ENCODE assay signal across 8 mouse cellular contexts in the genomic region with DNA sequence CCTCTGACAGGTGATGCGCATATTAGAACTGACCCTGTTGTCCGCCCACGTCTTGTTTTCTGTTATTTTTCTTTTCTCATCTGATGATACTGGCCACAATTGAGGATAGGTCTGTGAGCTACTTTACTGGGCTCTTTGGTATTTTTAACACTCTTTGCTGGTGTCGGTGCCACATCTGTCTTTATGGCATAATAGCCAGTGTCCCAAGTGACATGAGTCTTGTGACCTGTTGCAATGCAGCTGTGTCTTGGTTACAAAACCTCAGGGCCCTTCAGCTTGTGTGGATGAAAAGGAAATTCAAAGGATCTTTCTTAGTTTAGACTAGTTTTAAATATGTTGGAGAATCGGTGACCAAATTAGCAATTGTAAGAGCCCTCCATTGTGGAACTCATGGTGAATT. TPM values are rescaled to one million over a fixed set of nuclear protein-coding genes. Genes with fewer than 3 reads are reported as not detected.
A peak's percentile ranks its signal among the peaks of the same experiment; 100 is the strongest.
DNase-seq lines count a peak whose midpoint lies in the region; ATAC-seq and TF ChIP-seq lines count a peak whose summit lies in the region.

No protein-coding gene starts in this region.

- H3K4me2 ChIP-seq in hindbrain, postnatal 0 days (ENCODE audit: low read depth, low read length) = peak overlapping the region; percentile 88
- peak overlapping the region; percentile 93 for H3K4me2 ChIP-seq in midbrain, embryonic 16.5 days (ENCODE audit: low read length)

- no peaks in the 10 kb centered on the region for H3K27me3 ChIP-seq in kidney, adult 2 months (replicated peaks; ENCODE audit: control insufficient read depth, insufficient read depth, low read length)
- no peaks in the 10 kb centered on the region for H3K27me3 ChIP-seq in hindbrain, postnatal 0 days (ENCODE audit: insufficient read depth, low read length)
- H3K27me3 ChIP-seq in midbrain, embryonic 16.5 days (ENCODE audit: control insufficient read depth, insufficient read depth, low read depth, low read length) = no peaks in the 10 kb centered on the region

- ATAC-seq in hindbrain, postnatal 0 days = no peak
- ATAC-seq in midbrain, embryonic 16.5 days = 0 out of 2 replicates have a peak, but pooled peaks have one; percentile 1

- 23% methylated on average over 5 of the region's 5 CpGs for WGBS in kidney, adult 2 months
- 38% methylated on average over 5 of the region's 5 CpGs for WGBS in hindbrain, postnatal 0 days
- WGBS in midbrain, embryonic 16.5 days = 38% methylated on average over 5 of the region's 5 CpGs

- no peak for TF ChIP-seq CTCF in kidney, adult 2 months (conservative IDR thresholded peaks at IDR 0.05; ENCODE audit: insufficient read depth, insufficient read length, low read depth, low read length)
- no peak for TF ChIP-seq CTCF in hindbrain, postnatal 0 days (IDR thresholded peaks at IDR 0.05; ENCODE audit: low read depth)

- no peak overlapping the region for H3K27ac ChIP-seq in kidney, adult 2 months (ENCODE audit: insufficient read depth, low read depth, low read length)
- H3K27ac ChIP-seq in brown adipose tissue, adult 24 weeks (replicated peaks; ENCODE audit: low read depth, low read length) = peak overlapping the region; percentile 87
- no peak overlapping the region for H3K27ac ChIP-seq in hindbrain, postnatal 0 days
- H3K27ac ChIP-seq in midbrain, embryonic 16.5 days (ENCODE audit: low read length) = peak overlapping the region; percentile 87; the same call in 1 of the 2 replicates

- no peak for DNase-seq in kidney, adult 2 months
- DNase-seq in kidney, adult 18-20 months = no peak
- no peak for DNase-seq in hindbrain, postnatal 0 days (ENCODE audit: low spot score)
- no peak for DNase-seq in cerebellum, adult 18-20 months
- no peak for DNase-seq in right cerebral cortex, adult 18-20 months
- no peak for DNase-seq in kidney, postnatal 36 days

- H3K4me3 ChIP-seq in kidney, adult 2 months (ENCODE audit: insufficient read depth, low read depth, low read length) = peak overlapping the region; percentile 88
- peak overlapping the region; percentile 92 for H3K4me3 ChIP-seq in brown adipose tissue, adult 24 weeks (ENCODE audit: insufficient read depth, low read depth, low read length)
- H3K4me3 ChIP-seq in hindbrain, postnatal 0 days (ENCODE audit: low read length) = peak overlapping the region; percentile 96
- H3K4me3 ChIP-seq in midbrain, embryonic 16.5 days (ENCODE audit: low read depth, low read length) = peak overlapping the region; percentile 98

- TF ChIP-seq POLR2A in kidney, adult 2 months (IDR thresholded peaks at IDR 0.05; ENCODE audit: low read depth, low read length) = no peak

- H3K9ac ChIP-seq in hindbrain, postnatal 0 days (replicated peaks; ENCODE audit: low read length) = peak overlapping the region; percentile 84
- peak overlapping the region; percentile 97 for H3K9ac ChIP-seq in midbrain, embryonic 16.5 days (ENCODE audit: low read depth, low read length)

- H3K9me3 ChIP-seq in hindbrain, postnatal 0 days (ENCODE audit: low read length) = no peaks in the 10 kb centered on the region
- H3K9me3 ChIP-seq in midbrain, embryonic 16.5 days (replicated peaks; ENCODE audit: control insufficient read depth, low read length, poor library complexity, severe bottlenecking) = no peaks in the 10 kb centered on the region

- peaks cover 11% of the 10 kb centered on the region; the same call in 1 of the 2 replicates for H3K4me1 ChIP-seq in kidney, adult 2 months (ENCODE audit: control insufficient read depth, insufficient read depth, low read length)
- H3K4me1 ChIP-seq in brown adipose tissue, adult 24 weeks (ENCODE audit: control insufficient read depth, insufficient read depth, insufficient read length, low read length) = peaks cover 21% of the 10 kb centered on the region
- H3K4me1 ChIP-seq in hindbrain, postnatal 0 days (ENCODE audit: insufficient read depth, low read length) = peaks cover 11% of the 10 kb centered on the region; the same call in 1 of the 2 replicates
- peaks cover 25% of the 10 kb centered on the region for H3K4me1 ChIP-seq in midbrain, embryonic 16.5 days (ENCODE audit: control insufficient read depth, insufficient read depth, low read length)

- H3K36me3 ChIP-seq in kidney, adult 2 months (ENCODE audit: control insufficient read depth, insufficient read depth, low read length) = no peaks in the 10 kb centered on the region
- no peaks in the 10 kb centered on the region for H3K36me3 ChIP-seq in hindbrain, postnatal 0 days (ENCODE audit: insufficient read depth, low read length)
- no peaks in the 10 kb centered on the region for H3K36me3 ChIP-seq in midbrain, embryonic 16.5 days (ENCODE audit: control insufficient read depth, insufficient read depth, low read length)

RNA-seq across cellular contexts. Expression of gene Tbc1d20, which starts 0.9 kb away (rescaled TPM):
- polyA plus RNA-seq in kidney, adult 2 months (2012; rRNA removed) = 54.6 and 59.5 TPM in 2 replicates
- polyA plus RNA-seq in brown adipose tissue, adult 24 weeks (2012; ENCODE audit: insufficient read depth, insufficient read length, missing spikeins) = 68.9 and 101 TPM in 2 replicates
- total RNA-seq in hindbrain, postnatal 0 days (2014; rRNA removed) = 44.5 and 48.8 TPM in 2 replicates
- 27.5 and 27.7 TPM in 2 replicates for polyA plus RNA-seq in hindbrain, postnatal 0 days (2015; fragmentation: Nextera tagmentation; extraction: Ambion mirVana)
- 33.6 and 34.2 TPM in 2 replicates for polyA plus RNA-seq in midbrain, embryonic 16.5 days (2015; fragmentation: Nextera tagmentation; extraction: Ambion mirVana)

RNA-seq across cellular contexts. Expression of gene Rbck1, which starts 37.9 kb away (rescaled TPM):
- polyA plus RNA-seq in kidney, adult 2 months (2012; rRNA removed) = 150 and 155 TPM in 2 replicates
- polyA plus RNA-seq in brown adipose tissue, adult 24 weeks (2012; ENCODE audit: insufficient read depth, insufficient read length, missing spikeins) = 38.1 and 47.7 TPM in 2 replicates
- total RNA-seq in hindbrain, postnatal 0 days (2014; rRNA removed) = 119 and 135 TPM in 2 replicates
- 77.9 and 81.6 TPM in 2 replicates for polyA plus RNA-seq in hindbrain, postnatal 0 days (2015; fragmentation: Nextera tagmentation; extraction: Ambion mirVana)
- polyA plus RNA-seq in midbrain, embryonic 16.5 days (2015; fragmentation: Nextera tagmentation; extraction: Ambion mirVana) = 101 and 104 TPM in 2 replicates

RNA-seq across cellular contexts. Expression of gene Trib3, which starts 49.3 kb away (rescaled TPM):
- polyA plus RNA-seq in kidney, adult 2 months (2012; rRNA removed) = 1.4 and 1.5 TPM in 2 replicates
- polyA plus RNA-seq in brown adipose tissue, adult 24 weeks (2012; ENCODE audit: insufficient read depth, insufficient read length, missing spikeins) = 4.8 and 5.2 TPM in 2 replicates
- 2.5 and 4.2 TPM in 2 replicates for total RNA-seq in hindbrain, postnatal 0 days (2014; rRNA removed)
- polyA plus RNA-seq in hindbrain, postnatal 0 days (2015; fragmentation: Nextera tagmentation; extraction: Ambion mirVana) = 2.7 and 3.4 TPM in 2 replicates
- 1.9 and 2.4 TPM in 2 replicates for polyA plus RNA-seq in midbrain, embryonic 16.5 days (2015; fragmentation: Nextera tagmentation; extraction: Ambion mirVana)

Comparison
In these comparisons a context has a peak if more than half of its experiments do, and no peak if none do; other contexts are left out.
1. H3K27ac ChIP-seq: peak in brown adipose tissue, adult 24 weeks (single experiment) and midbrain, embryonic 16.5 days (single experiment); none in kidney, adult 2 months (single experiment) and hindbrain, postnatal 0 days (single experiment).
2. Peak in every context shown above with its lines, with median percentiles within 50 percentile points of each other: H3K4me3 ChIP-seq.